Mouse (Mus musculus): ENCODE data around the gene Tmem131. TPM values are rescaled to one million over a fixed set of nuclear protein-coding genes. Genes with fewer than 3 reads are reported as not detected.
"Not testable (repeated sequence)": the region's sequence is repeated elsewhere in the genome, so short reads cannot be mapped to it uniquely, and the experiment has no call there.

The Tmem131 gene
- total RNA-seq, 4 experiments from 2014 or later: 52.5 to 65.2 (median 58.2) TPM

GRCm38 (mm10) chr1:36919728-36920127 is 23.7 kb downstream of the Tmem131 start:
- no peak for DNase-seq (ENCODE audit: low spot score in 2 of 2)

DNA sequence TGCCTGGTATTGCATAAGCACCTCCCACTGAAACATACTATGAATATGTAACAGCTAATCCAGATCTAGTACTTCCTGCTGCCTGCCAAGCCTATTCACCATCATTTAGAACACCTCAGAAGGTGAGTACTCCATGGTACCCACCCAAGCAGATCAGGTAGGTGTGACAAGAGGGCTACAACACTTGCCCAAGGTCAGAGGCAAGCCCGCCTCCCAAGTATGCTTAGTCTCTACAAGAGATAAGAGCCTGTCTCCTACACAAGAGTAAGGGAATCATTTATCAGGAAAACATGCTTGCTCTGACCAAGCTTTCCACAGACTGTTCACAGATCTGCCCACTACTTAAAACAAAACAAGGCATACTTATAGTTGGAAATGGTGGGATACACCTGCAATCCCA is 26.0 kb downstream of the Tmem131 start:
- no peak for DNase-seq (ENCODE audit: low spot score in 2 of 2)

DNA sequence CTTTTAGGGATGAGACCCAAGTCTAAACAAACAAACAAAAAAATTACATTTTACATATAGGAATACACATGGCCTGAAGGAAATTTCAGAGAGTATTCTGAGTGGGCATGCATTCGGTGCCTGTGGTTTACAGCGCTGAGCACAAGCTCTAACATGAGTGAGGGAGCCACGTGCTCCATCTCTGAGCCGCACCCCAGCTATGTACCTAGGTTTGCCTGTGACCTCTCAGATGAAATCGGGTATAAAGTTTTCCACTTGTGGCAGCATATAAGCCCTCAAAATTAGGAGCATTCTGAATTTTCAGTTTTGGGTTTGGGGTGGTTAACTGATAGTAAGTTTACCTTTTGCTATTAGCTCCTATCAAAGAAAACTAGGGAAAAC is 28.3 kb downstream of the Tmem131 start:
- no peak for DNase-seq (ENCODE audit: low spot score in 2 of 2)

DNA sequence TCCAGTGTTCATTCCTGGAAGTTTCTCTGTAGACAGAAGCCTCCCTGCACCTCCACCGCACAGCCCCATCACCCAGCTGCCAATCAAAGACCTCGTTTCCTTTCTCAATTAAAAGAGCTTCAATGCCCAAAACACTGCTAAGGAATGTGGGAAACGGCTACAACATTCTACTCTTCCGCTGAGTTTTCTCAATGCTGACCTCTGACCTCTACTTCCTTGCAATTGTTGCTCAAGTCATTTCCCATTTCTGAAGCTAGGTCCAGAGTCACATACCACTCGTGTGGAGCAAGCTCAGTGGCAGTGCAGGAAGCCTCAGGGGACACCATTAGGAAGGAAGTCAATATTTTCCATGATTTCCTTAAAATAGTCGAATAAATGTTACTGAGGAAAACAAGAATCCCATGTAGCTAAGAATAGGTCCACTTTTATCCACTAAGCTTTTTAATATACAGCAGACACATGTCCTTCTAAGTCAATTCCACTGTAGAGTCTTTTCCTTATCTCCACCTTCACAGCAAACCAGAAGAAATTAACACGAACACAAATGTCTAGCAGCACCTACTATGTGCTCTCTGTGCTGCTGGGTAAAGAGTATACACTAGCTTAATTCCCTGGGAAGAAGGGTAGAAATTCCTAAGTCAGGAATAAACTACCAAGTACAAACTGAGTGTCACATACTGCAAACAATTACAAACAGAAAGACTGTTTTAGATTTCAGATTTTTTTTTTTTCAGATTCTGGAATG is 28.8 kb downstream of the Tmem131 start:
- DNase-seq (ENCODE audit: low spot score in 2 of 2): no peak

GRCm38 (mm10) chr1:36913806-36914205 is 29.7 kb downstream of the Tmem131 start:
- no peak for DNase-seq (ENCODE audit: low spot score in 2 of 2)

GRCm38 (mm10) chr1:36912239-36912638 is 31.2 kb downstream of the Tmem131 start:
- DNase-seq (ENCODE audit: low spot score in 2 of 2): no peak

DNA sequence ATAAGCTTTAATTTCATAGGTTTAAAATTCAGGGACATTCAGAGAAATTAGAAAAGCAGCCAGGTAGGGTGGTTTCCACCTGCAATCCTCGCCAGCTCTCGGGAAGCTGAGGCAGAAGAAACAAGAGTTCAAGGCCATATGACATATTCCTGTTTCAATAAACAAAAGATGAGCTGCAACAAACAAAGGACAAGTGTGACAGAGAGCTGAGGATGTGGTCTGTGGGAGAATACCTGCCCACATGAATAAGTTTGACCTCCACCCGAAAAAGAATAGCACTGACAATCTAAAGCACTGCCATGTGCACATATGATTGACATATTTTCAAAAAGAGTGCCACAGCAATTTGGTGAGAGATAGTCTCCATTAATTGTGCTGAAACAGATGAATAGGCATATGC is 31.9 kb downstream of the Tmem131 start:
- no peak for DNase-seq (ENCODE audit: low spot score in 2 of 2)

DNA sequence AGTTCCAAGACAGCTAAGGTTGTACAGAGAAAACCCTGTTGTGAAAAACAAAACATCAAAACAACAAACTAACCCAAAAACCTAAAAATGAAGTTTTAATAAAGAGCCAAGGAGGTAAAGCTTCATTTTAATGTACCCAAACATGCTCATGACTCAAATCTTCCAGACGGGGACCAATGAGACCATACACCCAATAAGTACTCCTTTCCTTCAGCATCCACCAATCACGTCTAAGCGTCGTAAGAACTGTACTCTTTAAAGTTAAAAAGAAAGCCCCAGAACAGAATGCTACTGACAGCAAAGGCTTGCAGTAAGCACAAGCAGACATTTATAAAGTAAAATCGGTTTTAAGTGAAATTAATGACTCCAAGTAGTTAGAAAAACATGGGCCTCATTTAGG is 33.1 kb downstream of the Tmem131 start:
- no peak for DNase-seq (ENCODE audit: low spot score in 2 of 2)

DNA sequence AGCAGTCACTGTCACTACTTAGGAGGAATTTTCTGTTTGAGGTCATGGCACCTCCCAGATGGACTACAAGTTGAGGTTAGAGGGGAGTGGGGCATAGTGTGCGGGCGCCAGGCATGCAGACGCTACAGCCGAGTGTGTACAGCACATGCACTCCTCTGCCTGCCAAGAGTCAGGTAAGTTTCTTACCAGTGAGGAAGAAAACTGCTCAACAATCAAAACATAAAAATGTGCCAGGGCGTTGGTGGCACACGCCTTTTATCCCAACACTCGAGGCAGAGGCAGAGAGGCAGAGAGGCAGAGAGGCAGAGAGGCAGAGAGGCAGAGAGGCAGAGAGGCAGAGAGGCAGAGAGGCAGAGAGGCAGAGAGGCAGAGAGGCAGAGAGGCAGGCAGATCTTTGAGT is 33.5 kb downstream of the Tmem131 start:
- DNase-seq (ENCODE audit: low spot score in 2 of 2): not testable (repeated sequence)

DNA sequence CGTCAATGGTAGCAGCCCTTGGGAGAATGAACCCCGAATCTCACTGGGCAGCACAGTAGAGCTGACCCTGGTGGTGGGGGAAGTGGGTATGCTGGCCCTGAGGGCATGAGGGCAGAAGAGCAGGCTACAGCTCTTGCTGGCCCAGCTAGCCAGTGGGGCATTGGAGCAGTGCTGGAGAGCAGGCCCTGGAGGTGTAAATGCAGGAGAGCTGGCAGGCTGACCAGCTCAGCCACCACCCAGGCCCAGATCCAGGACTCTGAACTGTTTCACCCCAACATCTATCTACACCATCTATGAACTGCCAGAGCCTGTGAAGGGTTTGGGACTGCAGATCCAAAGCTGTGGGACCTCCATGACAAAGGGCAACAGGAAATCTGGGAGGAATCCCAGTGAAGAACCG is 38.2 kb downstream of the Tmem131 start:
- DNase-seq (ENCODE audit: low spot score in 2 of 2): no peak

DNA sequence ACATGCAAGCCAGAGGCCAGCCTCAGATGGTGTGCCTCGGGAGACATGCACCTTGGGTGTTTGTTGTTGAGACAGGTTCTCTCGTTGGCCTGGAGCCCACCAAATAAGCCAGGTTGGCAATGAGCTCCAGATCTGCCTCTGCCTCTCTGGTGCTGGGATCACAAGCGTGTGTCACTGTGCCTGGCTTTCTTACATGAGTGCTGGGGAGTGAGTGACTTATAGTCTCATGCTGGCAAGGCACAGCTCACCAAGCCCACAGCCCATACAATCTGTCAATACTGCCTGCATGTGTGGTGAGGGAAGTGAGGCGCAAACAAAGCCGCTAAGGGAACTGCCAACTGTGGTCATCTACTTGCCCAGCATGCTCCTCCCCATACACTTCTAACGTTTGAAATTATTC is 39.0 kb downstream of the Tmem131 start:
- DNase-seq (ENCODE audit: low spot score in 2 of 2): peak in 1 of 2 experiments; percentile 34

- DNase-seq (ENCODE audit: low spot score in 2 of 2): no peak
These were observed 39.4 kb downstream of the Tmem131 start for GRCm38 (mm10) chr1:36904084-36904451.

GRCm38 (mm10) chr1:36903376-36904083 is 39.9 kb downstream of the Tmem131 start:
- DNase-seq (ENCODE audit: low spot score in 2 of 2): peak in 1 of 2 experiments; percentile 32

GRCm38 (mm10) chr1:36902533-36903315 is 40.7 kb downstream of the Tmem131 start:
- DNase-seq (ENCODE audit: low spot score in 2 of 2): no peak

DNA sequence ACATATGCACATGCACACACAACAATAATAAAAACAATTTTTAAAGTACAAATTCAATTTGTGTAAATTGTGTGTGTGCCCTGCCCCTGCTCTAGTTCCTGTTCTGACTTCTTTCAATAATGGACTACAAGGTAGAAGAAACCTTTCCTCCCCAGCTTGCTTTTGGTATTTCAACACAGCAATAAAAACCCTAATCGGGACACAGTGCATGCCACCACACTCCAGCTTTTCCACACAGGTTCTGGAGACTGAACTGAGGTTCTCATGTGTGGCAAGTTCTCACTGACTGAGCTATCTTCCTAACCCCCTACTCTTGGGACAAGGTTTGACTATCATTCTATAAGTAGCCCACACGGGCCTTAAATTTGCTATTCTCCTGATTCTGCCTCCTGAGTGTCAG is 43.8 kb downstream of the Tmem131 start:
- DNase-seq (ENCODE audit: low spot score in 2 of 2): no peak

DNA sequence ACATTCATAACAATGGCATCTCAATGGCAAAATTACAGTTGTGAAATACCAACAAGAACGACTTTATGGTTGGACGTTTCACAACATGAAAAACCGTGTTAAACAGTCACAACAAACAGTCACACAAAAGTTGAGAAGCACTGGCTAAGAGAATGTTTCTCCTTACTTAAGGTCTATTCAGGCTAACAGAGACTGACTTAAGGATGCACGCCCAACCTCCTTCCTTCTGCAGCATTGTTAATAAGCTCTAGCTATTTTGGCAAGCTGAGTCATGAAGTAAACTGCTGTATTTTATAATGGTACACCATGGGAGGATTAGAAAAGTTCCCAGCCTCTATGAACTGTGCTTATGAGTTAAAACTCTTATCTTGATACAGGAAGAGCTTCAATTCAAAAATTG is 47.0 kb downstream of the Tmem131 start:
- DNase-seq (ENCODE audit: low spot score in 2 of 2): no peak

DNA sequence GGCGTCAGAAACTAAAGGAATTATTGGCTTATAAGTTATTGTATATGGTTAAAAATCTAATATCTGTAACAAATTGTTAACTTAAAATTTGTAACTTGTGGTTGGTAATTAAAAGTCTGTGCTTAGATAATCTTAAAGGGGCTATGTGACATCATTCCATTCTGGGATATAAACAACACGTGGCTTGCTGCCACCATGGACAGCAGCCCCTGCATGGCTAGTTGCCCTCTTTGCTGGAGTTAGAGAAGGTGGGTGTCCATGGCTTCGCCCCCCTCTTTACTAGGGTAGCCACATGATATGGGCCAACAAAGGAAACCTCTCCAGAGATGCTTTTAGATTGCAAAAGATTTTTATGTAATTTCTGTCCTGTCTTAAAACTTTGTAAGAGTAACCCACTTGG is 48.0 kb downstream of the Tmem131 start:
- no peak for DNase-seq (ENCODE audit: low spot score in 2 of 2)

GRCm38 (mm10) chr1:36894136-36894535 is 49.3 kb downstream of the Tmem131 start:
- DNase-seq (ENCODE audit: low spot score in 2 of 2): no peak

- not testable (repeated sequence) for DNase-seq (ENCODE audit: low spot score in 2 of 2)
These were observed 49.7 kb downstream of the Tmem131 start for GRCm38 (mm10) chr1:36893720-36894119.

DNA sequence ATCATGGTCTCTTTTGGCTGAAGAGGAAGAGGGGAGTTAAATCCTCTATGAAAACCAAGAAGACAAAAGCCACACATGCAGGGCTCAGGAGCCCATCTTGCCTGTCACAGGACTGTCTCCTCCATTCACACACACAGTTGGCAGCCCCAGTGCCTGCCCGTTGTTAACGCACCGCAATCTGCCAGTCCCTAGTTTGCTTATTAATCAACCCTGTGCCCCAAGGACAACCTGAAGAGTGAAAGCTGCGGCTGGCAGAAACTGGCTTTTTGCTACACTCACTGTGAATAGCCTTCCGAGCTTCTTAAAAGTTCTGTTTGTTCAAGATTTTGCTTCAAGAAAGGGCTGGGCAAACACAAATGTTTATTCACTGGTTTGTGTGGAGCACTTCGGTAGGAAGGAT is 50.3 kb downstream of the Tmem131 start:
- DNase-seq (ENCODE audit: low spot score in 2 of 2): no peak

GRCm38 (mm10) chr1:36892461-36892860 is 51.0 kb downstream of the Tmem131 start:
- no peak for DNase-seq (ENCODE audit: low spot score in 2 of 2)

GRCm38 (mm10) chr1:36889016-36889415 is 54.5 kb downstream of the Tmem131 start:
- DNase-seq (ENCODE audit: low spot score in 2 of 2): no peak

All from layer of hippocampus, adult 8-10 months (tissue).